Mouse (Mus musculus): ENCODE data around the gene Lctl.

GRCm38 (mm10) chr9:64184166-64184840 is 67.4 kb downstream of the Lctl start:
- TF ChIP-seq RCOR1 (conservative IDR thresholded peaks at IDR 0.05; ENCODE audit: low read depth, low read length) (no peak), MEF2A (IDR thresholded peaks at IDR 0.05; ENCODE audit: borderline replicate concordance, low read depth, low read length) (no peak), POLR2A (IDR thresholded peaks at IDR 0.05; ENCODE audit: low read depth, low read length) (no peak), CTCF (conservative IDR thresholded peaks at IDR 0.05 in 1 of 2, IDR thresholded peaks at IDR 0.05 in 1 of 2; ENCODE audit: low read depth in 2 of 2, low read length in 2 of 2) (no peak), TBP (conservative IDR thresholded peaks at IDR 0.05; ENCODE audit: low read depth, low read length) (no peak), KAT2A (IDR thresholded peaks at IDR 0.05; ENCODE audit: insufficient replicate concordance, low read length) (no peak), SIN3A (IDR thresholded peaks at IDR 0.05; ENCODE audit: low read length) (no peak), ZC3H11A (IDR thresholded peaks at IDR 0.05; ENCODE audit: low read depth, low read length) (no peak), UBTF (IDR thresholded peaks at IDR 0.05; ENCODE audit: low read depth, low read length) (no peak), ETS1 (conservative IDR thresholded peaks at IDR 0.05; ENCODE audit: low read depth, low read length) (no peak)
